Mouse (Mus musculus) kidney, postnatal 25 days (tissue): ENCODE data around the gene Gm49711.
"Not testable (repeated sequence)": the region's sequence is repeated elsewhere in the genome, so short reads cannot be mapped to it uniquely, and the experiment has no call there.

Source experiments
- DNase-seq, 2 experiments: peaks; one replicate each; pipeline ENCODE4 v3.0.0; 2021; ENCODE audit warnings: mixed read lengths in 2 of 2

Gene Gm49711

DNA sequence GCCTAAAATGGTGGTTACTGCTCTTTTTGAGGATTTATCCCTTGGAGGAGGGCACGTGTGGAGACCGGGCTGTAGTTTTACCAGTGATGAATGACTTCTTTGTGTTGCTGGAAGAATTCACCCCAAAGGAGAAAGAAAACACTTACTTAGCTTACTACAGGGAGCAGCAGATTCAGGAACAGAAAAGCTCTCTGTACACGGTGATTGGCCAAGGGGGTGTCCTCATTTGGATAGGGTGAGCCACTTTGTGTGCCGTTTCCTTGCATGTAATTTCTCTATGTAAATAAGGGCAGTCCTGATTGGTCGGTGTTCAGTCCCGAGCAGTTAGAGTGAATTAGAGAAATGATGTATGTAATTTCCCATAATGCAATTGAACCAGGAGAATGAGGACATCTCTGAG lies 137.0 kb downstream of the Gm49711 start:
- no peak for DNase-seq

DNA sequence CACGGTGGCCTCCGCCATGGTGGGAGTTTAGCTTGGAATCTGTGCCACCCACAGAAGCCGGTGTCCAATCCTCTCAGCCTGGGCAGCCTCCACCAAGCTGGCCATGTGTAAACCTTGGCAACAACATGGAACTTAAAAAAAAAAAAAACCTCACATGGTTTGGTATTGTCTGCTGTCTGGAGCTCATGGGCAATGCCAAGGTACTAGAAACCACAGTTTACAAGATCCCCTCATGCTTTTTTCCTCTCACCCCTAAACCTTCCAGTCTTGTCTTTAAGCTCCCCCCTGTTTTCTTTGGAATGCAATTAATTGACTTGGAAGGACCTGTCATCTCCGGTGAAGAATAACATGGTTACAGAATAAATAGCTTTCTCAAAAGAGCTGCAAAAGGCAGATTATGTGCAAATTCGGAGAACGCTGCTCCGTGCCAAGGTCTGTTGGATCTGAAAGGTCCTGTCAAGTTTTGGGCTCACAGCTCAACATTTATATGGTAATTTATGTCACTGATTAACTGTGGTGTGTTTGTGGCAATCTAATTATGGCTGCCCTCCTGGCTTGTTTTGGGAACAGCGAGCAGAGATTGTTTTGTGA lies 138.7 kb downstream of the Gm49711 start:
- DNase-seq = peak; percentile 40 to 66

DNA sequence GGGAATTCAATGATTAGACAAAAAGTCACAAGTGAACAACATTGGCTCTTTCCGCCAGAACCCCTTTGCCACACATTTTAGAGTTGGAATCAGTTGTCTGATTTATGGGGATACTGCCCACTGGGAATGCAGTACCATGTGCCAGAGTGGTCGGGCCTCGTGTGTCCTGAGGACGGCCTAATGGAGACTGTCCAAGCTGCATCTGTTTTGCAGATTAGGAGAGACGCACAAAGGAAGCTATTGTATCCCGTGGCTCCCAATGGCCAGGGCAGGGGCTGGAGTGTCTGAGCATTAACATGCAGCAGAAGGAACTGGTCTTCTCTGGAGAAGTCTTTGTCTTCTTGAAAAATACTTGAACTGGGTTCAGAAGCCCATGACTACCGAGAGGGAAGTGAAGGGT lies 142.5 kb downstream of the Gm49711 start:
- DNase-seq = no peak

DNA sequence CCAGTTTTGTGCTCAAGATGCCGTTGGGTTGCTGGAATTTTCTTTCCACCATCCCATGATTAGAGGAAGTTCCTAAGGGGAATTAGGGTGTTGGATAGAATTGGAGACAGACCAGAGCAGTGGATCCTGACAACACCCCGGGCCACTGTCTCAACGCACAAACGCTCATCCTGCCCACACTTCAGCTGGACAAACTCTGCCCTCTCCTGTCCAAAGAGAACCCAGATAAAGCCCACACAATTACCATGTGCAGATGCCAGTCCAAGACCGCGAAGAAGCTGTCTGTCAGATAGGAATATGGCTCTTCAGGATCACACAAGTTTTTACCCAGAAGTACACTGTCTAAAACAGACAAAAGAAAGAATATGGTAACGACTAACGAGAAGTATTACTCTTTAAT lies 145.5 kb downstream of the Gm49711 start:
- no peak for DNase-seq

DNA sequence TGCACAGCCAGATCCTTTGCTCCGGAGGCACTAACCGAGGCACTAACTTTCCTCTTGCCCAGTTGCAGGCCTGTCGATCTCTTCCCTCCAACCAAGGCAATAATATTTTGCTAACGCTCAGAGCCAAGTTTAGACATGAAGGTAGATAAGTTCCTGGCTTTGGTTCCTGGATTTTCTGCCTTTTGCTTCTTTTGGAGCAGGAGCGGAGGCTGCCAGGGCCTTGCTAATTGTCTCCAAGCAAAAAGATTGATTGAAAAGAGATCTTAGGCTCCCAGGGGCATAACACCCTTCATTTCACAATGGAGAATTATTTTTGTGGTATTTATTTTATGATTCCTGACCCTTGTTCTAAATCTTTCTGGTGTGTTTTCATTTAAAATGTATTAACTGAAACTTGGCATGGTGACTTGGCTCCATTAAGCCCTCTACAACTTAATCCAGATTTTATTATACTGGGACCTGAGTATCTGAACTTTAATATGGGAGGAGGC lies 151.2 kb downstream of the Gm49711 start:
- no peak for DNase-seq

DNA sequence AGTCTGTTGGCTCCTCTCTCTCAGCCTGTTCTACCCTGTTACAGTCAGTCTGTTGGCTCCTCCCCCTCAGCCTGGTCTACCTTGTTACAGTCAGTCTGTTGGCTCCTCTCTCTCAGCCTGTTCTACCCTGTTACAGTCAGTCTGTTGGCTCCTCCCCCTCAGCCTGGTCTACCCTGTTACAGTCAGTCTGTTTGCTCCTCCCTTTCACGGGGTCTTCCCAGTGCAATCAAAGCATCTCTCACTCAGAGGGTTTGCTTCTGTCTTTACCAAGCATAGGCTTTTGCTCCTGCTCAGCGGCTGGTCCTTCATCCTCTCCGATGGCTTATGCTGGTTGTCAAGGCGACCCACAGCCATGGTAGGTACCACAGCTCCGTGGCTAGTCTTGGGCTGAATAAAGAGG lies 152.2 kb downstream of the Gm49711 start:
- DNase-seq = not testable (repeated sequence)

DNA sequence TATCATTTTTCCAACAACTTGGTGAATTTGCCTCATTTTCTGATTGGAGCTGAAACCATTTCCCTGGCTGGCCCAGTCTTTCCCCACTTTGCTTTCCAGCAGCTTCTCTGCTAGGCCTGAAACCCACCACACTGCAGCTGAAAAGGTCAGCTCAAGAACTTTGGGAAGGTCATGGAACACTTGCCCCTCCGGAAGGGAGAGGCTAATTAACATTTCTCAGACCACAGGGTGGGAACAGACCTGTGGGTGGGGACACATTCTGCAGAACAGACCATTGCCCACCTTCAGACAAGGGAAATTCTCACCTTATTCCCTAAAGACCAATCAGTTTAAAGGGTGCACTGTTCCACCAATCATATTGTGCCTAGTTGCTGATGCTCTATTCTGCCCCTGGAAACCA lies 155.8 kb downstream of the Gm49711 start:
- DNase-seq = not testable (repeated sequence)

DNA sequence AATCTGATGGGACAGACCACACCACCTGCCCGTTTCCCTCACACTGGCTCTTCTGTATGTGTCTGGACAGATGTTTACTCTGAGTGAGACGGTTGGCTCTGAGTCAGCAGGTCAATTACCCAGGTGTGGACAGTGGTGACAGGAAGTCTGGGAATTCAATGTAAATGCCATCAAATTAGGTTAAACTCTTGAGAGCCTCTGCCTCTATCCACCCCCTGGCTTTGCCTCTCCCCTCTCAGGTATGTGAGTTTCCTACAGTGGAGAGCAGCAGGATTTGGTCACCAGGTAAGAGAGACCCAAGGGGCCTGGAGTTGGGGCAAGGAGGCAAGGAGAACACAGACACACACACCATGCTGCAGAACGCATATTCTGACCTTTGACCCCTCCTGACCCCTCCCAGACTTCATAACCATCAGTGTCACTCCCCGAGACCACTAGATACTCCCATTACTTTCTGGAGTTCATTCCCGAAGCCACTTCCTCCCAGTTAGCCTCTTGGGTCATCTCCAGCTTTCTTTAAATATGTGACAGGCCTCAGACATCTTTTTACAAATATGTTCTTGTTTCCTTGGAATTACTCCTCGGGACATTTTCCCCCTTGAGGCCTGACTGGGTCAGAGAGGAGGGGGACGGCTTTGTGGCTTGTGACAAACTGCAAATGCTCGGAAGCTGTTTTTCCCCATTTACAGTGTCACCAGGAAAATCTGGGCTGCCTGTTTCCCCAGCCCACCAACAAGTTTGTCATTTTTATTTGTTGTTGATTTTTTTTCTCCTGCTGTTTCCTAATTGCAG lies 157.7 kb downstream of the Gm49711 start:
- peak; percentile 37 to 70 for DNase-seq

DNA sequence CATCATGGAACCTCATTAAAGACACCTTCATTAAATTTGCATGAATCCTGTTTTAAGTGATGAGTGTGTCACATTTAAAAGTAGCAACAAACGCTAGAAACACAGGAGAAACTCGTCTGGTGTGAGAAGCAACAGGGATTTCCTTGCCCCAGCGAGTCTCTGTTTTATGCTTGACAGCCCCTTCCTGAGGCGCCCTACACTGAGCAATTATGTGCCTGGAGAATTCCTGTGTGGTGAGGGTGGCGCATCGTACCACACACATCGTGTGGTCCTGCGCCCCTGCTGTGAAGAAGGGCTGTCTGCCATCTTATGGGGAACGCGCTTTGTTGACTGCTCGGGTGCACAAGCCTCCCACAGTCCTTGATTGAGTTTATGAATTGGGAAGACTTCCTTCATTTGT lies 162.6 kb downstream of the Gm49711 start:
- no peak for DNase-seq

DNA sequence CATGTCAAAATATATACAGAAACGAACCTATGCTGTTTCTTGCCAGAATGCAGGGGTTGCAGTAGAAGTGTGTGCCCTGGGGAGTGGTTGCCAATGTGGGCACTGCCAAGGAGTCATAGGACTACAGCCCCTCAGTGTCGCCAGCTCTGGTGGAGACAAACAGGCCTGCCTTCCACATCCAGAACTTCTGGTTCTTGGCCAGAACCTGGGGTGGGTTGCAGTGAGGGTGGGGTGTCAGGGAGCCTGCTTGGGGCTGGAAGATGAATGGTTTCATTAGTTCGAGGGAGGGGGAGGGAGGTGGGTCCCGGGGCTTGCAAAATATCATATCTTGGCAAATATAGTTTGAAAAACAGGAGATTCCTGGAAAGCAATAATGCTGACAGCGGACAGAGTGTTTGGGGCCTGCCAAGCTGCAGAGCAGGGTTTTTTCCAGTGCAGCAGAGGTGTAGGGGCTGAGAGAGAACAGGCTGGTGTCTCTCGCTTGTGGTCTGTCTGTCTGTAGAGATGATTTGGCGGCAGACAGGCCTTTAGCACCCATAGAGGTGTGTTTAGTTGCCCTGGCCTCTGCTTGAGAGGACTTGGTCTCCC lies 170.3 kb downstream of the Gm49711 start:
- DNase-seq = no peak

DNA sequence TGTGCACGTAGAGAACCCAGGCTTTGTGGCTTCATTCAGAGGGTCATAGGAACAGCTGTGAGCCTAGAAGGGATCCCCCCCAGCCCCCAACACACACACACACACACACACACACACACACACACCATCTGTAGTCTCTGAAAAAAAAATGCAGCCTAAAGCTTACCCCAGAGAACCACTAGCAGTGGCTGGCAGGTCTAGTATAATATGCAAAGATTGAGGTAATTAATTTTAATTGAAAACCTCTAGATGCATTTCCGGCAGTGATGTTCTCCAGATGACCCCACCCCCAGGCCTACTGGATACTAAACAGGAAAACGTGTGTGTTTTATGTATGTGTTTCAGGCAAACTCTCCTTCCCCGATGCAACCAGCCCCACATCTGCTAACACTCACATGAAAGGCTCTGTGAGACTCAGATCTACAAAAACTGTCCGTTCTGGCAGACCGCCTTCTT lies 172.4 kb downstream of the Gm49711 start:
- DNase-seq = no peak

DNA sequence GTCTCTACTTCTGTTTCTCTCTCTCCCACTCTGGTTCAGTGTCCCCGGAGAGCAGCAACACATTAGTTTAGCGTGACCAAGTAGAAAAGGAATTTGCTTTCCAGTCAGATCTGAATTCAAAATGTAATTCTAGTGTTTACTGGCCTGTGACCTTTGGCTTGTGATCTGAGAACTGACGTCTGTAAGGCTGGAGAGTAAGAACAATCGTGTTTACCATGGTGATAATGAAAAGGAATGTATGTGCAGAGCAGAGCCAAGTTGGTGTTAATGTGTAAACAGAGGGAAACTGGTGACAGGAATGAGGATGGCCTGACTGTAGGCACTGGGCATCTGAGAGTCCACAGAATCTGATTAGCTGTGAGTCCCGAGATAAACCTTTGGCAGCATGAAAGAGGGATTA lies 176.4 kb downstream of the Gm49711 start:
- peak; percentile 14 to 41 for DNase-seq

DNA sequence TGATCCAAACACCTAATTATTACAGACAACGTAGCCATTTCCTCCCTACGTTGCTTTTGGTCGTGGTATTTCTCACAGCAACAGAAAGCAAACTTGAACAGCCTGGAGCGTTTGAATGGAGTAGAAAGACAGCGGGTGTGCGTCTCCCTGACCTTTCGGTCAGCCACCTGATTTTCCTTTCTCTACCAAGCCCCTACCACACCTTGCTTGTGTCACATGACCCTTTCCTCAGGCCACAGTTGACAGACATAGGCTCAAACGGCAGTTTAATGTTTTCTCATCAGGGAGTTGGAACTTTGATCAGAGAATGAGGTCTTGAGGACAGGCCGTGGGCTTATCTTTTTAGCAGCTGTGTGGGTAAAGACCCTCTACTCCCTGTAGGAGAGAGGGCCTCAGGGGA lies 177.1 kb downstream of the Gm49711 start:
- no peak for DNase-seq
